Mouse (Mus musculus) monocyte, adult 2 months (primary cell): ENCODE measurements at regions not wholly inside any gene's neighbourhood (a gene's known extent, or its start where the extent isn't known, plus 50 kb on each side); places are given as distances from the start of the nearest gene placed in this dataset.
"Not testable (repeated sequence)": the region's sequence is repeated elsewhere in the genome, so short reads cannot be mapped to it uniquely, and the experiment has no call there.

ENCODE experiments used
- DNase-seq, 2 experiments: peaks; one replicate each; pipeline ENCODE4 v3.0.0; 2022; ENCODE audit warnings: low spot score in 2 of 2, low read depth in 1 of 2

GRCm38 (mm10) chr5:64584308-64584707 lies 218.9 kb upstream of the Klf3 start:
- DNase-seq = no peak

DNA sequence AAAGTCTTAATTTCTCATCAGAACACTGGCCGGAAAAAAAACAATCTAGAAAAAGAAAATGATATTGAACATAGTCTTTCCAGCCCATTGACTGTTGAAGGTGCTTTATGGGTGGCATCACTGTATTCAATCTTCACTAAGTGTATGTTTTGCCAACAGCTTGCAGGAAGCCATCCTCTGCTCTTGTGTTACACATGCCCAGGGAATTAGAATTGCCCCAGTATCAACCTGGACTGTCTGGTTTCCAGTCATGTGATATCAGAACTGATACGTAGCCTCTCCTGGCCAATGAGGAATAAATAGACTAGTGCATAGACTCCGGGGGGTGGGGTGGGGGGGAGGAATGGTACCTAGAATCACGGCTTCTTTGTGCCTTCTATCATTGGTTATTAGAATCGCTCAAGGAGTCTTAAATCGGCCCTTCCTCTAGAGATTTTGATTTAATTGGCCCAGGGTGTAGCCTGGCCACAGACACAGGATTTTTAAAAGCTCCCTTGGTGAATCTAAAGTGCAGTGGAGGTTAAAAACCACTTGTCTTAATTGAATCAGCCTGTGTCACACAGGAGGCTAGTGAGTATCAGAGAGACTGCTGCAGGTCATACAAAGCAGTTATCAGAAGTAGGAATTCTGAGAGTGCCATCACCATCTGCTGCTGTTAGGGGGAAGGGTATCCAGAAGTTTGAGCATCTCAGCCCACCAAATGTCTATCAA lies 218.0 kb upstream of the Klf3 start:
- no peak for DNase-seq

DNA sequence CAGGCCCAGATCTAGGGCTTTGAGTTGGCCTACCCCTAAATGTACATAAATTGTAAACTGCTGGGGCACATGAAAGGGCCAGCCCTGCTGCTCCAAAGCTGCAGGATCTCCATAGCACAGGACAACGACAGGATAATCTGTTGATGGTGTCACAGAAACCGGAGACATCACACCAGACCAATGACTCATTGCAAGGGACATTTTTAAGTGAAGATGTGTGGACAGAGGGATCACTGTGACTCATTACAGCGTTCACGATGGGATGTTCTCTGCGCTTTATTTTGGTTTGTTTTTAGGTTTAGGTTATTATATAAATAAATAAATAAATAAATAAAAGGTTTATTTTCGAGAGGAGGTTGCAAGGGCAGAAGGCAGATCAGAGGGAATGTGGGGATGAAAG lies 216.9 kb upstream of the Klf3 start:
- DNase-seq = no peak

DNA sequence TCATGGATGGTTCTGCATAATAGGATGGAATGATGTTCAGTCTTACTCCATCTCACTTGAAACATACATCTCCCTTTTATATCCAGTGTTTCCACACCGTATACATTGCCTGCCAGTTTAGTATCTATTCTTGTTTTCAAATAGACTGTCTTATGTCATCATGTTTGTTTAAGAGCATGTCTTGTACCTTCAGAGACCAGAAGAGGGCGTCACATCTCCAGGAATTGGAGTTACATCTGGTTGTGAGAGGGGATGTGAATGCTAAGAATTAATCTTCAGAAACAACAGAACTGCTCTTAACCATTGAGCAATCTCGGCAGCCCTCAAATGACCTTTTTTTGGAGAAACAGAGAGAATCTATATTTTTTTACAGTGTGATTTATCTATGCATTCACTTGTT lies 216.3 kb upstream of the Klf3 start:
- no peak for DNase-seq

DNA sequence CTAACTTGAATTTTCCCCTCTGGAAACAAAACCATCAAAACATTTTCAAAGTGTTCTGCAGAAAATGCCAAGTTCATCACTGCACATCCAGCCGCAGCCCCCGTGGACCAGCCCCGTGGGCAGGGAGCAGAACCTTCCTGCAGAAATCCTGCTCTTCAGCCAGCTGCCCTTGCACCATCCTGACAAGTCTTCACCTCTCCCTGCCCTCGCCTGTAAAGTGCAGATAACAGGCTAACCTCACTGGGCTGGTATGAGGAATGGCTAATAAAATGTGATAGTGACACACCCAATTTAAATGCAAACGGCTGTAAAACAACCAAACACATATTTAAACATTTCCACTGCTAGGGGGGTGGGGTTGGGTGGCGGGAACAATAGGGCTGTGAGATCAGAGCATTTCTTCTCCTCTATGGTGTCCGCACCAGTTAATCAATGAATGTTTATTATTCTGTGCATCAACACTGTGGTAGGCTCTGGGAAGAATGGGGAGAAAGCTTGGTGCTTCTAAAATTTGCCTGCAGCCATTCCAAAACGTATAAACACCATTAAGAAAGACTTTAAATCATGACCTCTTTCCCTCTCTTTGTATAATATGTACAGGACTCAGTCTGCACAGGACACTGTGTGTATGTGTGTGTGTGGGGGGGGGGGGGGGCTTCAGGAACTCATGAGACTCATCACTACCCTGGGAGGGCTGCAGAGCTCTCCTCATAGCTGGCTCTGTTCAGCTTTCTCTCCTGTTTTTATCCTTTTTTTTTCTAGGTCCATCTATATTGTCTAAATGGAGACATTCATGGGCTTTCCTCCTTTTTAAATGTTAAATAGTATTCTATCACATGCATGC lies 215.1 kb upstream of the Klf3 start:
- no peak for DNase-seq

DNA sequence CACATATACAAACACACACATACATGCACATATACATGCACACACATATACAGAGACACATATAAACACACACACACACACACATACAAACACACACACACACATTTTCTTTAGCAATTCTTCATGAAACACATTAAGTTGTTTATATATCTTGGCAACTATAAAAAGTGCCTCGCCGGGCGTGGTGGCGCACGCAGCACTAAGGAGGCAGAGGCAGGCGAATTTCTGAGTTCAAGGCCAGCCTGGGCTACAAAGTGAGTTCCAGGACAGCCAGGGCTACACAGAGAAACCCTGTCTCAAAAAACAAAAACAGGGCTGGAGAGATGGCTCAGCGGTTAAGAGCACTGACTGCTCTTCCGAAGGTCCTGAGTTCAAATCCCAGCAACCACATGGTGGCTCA lies 214.4 kb upstream of the Klf3 start:
- DNase-seq = not testable (repeated sequence)

DNA sequence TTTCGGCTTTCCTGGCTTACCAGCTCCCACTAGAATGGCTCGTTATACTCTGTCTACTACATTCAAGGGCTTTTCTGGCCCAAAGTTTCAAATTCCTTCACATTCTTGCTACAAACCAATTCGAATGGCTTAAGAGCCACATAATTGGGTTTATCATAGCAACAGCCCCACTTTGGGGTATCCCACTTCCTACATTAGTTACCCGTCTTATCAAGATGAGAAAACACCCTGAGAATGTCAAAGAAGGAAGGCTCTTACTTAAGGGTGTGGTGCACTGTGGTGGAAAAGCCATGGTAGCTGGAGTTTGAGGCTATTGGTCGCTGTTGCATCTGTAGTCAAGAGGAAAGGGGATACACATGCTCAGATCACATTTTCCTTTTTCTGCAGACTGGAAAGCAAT lies 213.2 kb upstream of the Klf3 start:
- DNase-seq = no peak

- no peak for DNase-seq
Observed at GRCm38 (mm10) chr5:64590747-64591146, 212.4 kb upstream of the Klf3 start.

DNA sequence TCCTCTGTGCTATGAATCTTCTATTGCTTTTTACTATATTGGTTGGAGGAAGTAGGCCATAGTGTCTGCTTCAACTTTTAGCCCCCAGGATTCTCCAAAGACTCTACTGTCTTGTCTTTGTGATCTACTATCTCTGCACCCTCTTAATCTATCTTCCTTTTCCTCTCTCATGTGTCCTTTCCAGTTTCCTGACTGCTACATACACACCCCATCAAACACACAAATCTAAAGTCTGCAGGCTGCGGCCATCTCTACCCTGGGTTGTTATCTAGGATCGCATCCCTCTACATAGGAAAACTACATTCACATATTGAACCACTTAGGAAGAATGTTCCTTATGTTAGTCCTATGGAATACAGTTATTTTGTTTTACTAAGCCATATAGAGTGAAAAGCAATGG lies 211.4 kb upstream of the Klf3 start:
- no peak for DNase-seq

DNA sequence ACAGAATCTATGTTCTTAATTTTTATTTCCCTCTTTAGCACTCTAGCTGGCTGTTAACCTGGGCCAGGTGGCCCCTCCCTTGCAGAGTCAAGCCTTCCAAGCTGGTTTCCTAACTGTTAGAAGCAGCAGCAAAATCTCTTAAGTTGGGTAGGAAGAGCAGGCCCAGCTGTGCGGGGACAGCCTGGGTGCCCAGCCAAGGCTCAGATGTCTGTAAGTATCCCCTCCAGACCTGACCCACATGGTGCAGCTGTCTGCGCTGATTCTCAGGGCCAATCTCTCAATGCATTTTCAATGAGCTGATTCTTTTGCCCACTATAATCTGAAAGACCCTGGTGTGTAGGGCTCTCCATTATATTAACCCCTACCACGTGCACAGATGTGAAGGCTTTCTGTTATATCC lies 208.0 kb upstream of the Klf3 start:
- no peak for DNase-seq

- DNase-seq = no peak
Observed at GRCm38 (mm10) chr5:64595751-64596344, 207.3 kb upstream of the Klf3 start.

DNA sequence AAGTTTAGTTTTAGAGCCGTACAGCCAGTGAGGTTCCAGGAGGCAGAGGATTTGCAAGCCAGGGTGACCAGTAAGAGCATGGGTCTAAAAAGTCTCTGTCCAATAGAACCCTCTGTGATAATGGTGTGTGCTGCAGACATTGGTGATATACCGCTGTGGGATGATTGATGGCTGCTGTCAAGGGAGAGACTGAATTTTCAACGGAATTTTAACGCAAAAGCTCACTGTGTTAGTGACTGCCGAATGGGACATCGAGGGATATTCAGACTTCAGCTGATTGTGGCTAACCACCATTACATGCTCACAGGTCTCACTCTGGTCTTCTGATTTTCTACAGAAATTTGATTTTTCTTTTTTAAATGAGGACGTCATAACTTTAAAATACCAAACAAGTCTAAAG lies 206.2 kb upstream of the Klf3 start:
- no peak for DNase-seq

DNA sequence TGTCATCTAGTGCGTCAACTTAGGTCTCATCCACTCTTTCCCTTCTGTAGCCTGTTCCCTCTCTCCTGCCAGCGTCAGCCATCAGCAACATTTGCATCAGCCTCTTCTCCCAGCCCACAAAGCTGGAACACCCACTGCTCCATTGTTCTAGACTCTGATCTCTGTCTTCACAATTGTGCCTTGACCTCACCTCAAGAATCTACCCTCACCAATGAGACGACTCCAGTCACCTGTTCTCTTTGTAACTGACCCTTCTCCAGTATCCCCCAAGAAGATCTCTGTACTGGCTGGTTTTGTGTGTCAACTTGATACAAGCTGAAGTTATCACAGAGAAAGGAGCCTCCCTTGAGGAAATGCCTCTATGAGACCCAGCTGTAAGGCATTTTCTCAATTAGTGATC lies 205.7 kb upstream of the Klf3 start:
- DNase-seq = no peak

- DNase-seq = no peak
Observed at GRCm38 (mm10) chr5:64598606-64599005, 204.6 kb upstream of the Klf3 start.

DNA sequence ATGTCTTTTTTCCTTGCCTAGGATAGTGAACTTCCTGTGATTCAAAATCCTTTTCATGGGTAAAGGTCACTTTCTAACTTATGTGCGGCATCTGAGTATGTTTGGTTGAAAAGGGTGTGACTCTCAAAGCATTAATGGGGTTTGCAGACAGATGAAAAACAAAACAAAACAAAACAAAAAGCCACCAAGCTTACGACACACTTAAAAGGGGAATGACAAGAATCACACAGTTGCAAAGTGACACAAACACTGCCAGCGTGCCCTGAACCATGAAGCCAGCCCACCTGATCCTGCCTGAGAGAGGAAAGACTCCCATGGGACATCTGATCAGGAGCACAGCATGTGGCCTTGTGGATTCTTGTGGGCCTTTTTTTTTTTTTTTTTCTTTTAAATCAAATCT lies 204.2 kb upstream of the Klf3 start:
- no peak for DNase-seq

GRCm38 (mm10) chr5:64599865-64600288 lies 203.3 kb upstream of the Klf3 start:
- peak in 1 of 2 experiments; percentile 10 for DNase-seq

DNA sequence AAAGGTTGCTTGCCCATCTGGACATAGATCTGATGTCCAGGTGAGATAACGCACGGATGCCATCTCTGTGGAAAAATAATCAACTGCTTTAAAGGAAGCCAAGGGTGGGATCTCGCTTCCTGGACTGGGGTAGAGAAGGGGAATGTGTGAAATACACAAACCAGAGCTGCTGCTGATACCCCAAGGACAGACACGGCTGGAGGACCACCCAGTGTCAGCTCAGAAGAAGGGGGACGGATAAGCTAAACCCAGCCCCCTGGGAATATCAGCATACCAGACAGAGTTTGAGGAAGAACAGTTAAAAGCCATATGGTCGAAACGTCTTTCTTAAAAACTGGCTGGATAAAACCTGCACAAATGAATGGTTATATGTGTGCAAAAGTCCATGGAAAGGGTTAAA lies 202.8 kb upstream of the Klf3 start:
- no peak for DNase-seq

DNA sequence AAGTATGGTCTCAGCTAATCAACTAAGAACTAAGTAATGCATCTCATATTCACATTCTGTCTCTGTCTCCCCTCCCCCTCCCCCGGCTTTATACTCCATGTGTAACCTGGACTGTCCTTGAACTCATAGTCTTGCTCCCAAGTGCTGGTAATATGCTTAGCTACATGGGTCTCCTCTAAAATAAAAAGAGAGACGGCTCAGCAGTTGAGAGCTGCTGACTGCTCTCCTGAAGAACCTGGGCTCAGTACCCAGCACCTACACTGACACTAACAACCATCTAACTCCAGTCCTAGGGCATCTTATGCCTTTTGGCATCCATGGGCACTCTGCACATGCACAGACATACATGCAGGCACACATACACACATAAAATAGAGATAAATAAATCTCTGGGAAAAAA lies 202.4 kb upstream of the Klf3 start:
- DNase-seq = no peak

GRCm38 (mm10) chr5:64601285-64601684 lies 201.9 kb upstream of the Klf3 start:
- no peak for DNase-seq

DNA sequence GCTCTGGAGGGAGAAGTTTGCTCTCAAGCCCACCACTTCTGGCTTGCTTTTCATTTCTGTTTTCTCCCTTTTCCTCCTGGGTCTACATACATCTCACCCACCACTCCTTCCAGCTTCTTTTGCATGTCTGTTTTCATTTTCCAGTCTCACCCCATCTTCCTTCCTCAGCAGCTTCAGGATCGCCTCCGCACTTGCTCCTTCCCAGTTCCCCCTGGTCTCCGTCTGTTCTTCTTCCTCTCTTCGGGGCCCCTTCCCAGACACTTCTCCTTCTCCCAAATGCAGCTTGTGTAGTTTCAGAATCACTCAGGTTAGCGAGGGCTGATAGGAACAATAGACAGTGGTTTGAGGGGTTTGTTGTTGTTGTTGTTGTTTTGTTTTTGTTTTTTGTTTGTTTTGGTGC lies 201.4 kb upstream of the Klf3 start:
- DNase-seq = no peak

- no peak for DNase-seq
Observed at GRCm38 (mm10) chr5:64602356-64602936, 200.7 kb upstream of the Klf3 start.
